Mouse (Mus musculus) ZHBTc4 (cell line): Measurements from ENCODE around the gene Upp2.
A peak's percentile ranks its signal among the peaks of the same experiment; 100 is the strongest.

Experiments
- DNase-seq: peaks from one replicate; pipeline ENCODE4 v3.0.0-alpha.2; 2011; ENCODE audit warnings: low read depth, low spot score

Upp2 gene

DNA sequence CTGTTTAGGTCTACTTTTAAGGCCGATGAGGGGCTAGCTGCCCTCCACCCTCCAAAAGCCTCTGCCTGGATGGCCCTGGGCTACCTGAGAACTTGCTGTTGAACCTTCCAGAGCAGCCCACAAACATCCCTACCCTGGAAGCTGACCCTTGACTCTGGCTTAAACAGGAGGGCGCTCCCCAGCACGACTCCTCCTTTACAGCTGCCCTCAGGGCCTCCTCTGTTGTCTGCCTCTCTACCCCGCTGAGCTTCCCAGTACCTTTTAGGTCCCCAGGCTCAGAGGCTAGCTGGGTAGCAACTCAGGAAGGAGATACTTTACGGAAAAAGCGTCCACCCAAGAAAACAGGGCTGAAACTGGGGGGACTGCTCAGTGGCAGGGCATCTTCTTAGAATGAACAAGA lies 15.2 kb upstream of the Upp2 start:
- DNase-seq, result peak; percentile 77

DNA sequence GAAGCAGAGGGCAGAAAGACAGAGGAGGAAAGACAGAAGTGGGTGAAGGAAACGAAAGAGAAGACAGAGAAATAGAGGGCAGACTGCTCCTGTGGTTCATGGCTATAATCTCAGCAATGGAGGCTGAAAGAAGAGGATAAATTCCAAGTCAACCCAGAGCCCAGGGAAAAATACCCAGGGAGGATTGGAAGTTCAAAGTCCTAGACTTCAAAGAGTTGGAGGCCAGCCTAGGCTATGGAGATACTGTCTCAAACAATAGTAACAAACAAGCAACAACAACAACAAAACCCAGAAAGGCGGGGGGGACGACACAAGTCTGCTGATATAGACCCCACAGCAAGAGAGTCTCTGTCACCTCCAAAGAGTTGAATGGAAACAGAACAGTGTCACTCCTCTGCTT lies 14.8 kb upstream of the Upp2 start:
- DNase-seq, result no peak

- no peak for DNase-seq
These were observed 9.9 kb upstream of the Upp2 start for GRCm38 (mm10) chr2:58557045-58557845.

- DNase-seq, result no peak
These were observed 5.0 kb upstream of the Upp2 start for GRCm38 (mm10) chr2:58562137-58562536.

DNA sequence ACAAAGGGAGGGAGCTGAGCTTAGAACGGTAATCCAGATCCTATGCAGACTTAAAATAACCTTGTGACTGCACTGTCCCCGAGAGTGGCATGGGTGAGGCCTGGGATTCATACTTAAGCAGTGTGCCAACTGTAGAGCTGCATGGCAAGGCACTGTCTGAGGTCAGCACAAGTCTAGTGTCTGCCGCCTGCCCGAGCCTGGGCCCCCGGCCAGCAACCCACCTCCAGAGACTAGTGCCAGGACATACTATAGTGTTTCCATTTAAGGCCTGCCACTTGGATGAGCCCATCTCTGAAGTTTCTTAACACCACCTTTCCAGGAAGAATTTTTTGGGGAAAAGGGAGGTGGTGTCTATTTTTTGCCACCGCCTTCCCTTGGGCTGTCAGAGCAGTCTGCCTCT lies 1.8 kb upstream of the Upp2 start:
- DNase-seq, result no peak

- no peak for DNase-seq
These were observed 1.1 kb upstream of the Upp2 start for GRCm38 (mm10) chr2:58566049-58566409.

- peak; percentile 78 for DNase-seq
These were observed 560 bp upstream of the Upp2 start for GRCm38 (mm10) chr2:58566410-58567065.

DNA sequence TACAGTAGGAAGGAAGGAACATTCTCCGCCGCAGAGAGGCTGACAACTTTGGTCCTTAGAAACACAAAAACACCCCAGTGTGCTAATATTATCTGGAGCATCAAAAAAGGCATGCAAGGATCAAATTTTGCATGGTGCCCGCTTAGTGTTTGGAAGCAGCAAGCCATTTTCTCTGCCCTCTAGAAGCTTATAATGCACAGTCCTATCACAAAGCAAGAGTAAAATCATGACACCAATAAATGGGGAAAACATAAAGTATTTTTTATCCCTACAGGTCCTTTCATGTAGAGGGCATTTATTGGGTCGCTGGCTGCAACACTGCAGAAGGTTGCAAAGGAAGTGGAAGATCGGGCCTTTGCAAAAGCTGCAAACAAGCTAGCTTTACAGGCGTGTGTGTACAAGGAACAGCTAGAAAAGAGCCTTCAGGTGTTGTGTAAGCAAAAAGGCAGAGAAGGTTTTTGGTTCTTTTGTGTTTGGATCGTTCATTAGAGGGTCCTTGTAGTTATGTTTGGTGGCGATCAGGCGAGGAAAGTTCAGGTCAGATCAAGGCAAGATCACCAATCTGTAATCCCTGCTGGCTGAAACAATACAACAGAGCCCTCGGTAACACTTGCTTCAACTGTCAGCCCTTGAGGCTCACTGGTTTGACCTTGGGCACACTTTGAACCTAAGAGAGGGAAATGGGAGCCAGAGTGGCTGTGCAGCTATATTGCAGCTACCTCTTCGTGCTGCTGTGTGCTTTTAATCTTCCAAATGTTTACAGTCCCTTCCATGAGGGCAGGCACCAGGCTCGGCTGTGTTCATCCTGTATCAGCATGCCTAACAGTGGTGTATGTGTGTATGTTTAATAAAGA lies 995 bp downstream of the Upp2 start:
- peak; percentile 61 for DNase-seq

GRCm38 (mm10) chr2:58568841-58569645 lies 1.9 kb downstream of the Upp2 start:
- DNase-seq, result no peak

DNA sequence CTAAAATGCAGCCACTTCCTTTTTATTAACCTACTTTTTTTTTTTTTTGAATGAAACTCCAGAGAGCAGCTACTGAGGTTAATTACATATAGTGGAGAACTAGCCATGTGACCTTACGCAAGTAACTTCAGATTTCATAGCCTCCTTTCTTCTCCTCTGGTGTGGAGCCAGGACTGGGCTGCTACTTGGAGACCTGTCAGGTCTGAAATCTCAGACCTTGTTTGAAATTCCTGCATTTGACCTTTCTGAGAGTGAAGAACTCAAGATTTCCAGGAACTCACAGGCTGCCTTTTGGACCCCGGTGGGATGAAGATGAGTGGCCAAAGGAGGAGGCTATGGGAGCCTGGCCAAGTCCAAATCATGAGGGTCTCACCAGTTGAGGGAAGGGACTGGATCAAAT lies 7.1 kb downstream of the Upp2 start:
- no peak for DNase-seq

GRCm38 (mm10) chr2:58586311-58586710 lies 19.2 kb downstream of the Upp2 start:
- peak; percentile 33 for DNase-seq

DNA sequence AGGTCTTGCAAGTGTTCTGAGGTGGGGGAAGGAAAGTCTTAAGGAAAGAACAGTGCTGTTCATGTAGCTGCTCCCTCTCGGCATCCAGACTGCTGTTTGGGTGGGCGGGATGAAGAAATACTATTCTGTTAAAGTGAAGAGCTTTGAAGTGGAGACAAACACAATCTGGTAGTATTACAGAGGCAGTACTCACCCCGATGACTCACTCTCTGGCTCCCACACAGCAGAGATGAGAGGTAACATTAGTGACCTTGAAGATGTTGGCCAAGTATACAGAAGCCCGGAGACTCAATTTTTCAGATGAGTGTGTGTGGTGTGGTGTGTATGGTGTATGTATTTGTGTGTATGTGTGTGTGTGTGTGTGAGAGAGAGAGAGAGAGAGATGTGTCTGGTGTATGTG lies 22.5 kb downstream of the Upp2 start:
- DNase-seq, result no peak

GRCm38 (mm10) chr2:58590055-58590454 lies 23.0 kb downstream of the Upp2 start:
- no peak for DNase-seq

GRCm38 (mm10) chr2:58595350-58595749 lies 28.3 kb downstream of the Upp2 start:
- no peak for DNase-seq

GRCm38 (mm10) chr2:58596774-58597342 lies 29.8 kb downstream of the Upp2 start:
- DNase-seq, result no peak

GRCm38 (mm10) chr2:58597556-58597955 lies 30.5 kb downstream of the Upp2 start:
- no peak for DNase-seq

DNA sequence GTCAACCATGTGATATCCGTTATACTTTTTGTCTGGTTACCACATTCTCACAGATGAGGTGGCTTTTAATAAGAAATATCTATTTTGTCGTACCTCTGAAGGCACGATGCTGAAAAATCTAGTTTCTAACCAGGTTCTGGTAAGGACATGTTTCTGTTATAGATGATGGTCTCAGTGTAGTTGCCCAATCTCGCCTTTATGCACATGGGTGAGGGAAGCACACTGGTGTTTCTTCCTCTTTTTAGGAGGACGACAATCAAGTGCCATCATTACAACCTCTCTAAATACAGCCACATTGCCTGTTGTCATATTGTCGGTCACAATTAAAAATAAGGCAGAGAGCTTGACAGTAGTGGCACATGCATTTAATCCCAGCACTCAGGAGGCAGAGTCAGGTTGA lies 32.5 kb downstream of the Upp2 start:
- DNase-seq, result no peak

GRCm38 (mm10) chr2:58601382-58601781 lies 34.3 kb downstream of the Upp2 start:
- DNase-seq, result no peak

DNA sequence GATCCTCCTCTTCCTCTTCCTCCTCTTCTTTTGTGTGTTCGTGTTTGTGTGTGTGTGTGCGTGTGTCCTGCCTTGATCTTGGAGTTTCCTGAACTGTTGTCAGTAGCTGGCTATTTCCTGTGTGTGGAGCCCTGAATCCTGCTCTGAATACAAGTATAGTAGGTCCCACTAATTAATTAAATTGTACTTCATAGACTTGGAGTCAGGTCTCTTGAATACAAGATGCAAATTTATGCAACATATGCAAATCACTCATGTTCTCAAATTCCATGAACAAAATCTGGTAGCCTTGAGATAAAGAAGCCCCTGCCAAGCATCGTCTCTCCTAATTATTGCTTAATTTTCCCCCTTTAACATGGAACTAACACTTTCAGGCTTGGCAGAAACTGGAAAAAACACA lies 36.3 kb downstream of the Upp2 start:
- no peak for DNase-seq

DNA sequence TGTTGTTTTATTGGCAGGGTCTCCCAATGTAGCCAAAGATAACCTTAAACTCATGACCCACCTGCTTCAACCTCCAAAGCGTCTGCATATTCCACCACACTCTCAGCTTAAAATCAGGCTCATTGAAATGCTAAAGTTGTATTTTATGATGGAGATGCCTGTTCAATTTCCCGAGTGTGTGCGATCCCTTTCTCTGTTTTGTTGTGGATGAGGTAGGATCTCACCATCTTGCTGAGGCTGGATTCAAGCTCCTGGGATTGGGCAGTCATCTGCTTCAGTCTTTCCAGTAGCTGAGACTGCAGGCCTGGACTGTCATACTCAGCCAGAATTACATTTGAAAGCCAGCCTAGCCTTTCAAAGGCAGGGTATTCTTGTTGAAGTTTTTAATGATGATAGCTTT lies 37.7 kb downstream of the Upp2 start:
- peak; percentile 71 for DNase-seq

DNA sequence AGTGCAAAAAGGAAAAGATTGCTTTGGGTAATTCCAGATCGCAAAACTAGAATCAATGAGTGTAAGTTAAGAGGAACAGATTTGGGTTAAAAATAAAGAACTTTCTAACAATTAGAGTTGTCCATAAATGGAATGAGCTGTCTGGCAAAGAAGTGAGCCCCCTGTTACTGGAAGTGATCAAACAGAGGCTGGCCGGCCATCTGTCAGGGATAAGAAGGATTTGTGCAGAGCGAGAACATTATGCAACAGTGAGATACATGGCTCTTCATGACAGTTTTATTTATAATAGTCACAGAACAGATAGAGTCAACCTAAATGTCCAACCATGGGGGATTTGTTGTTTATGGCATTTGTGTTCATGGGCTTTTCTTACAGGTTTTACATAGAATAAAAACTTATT lies 46.6 kb downstream of the Upp2 start:
- no peak for DNase-seq
